Mouse (Mus musculus) neural tube, embryonic 12.5 days (tissue): Measurements from ENCODE around the gene Coro7. TPM values are rescaled to one million over a fixed set of nuclear protein-coding genes. Genes with fewer than 3 reads are reported as not detected.

Source experiments
- ATAC-seq: fragments of 200-750 bp; cut with Nextera tagmentation; 2 replicates; pipeline ENCODE4 v1.8.0; 2017; ENCODE audit warnings: low read depth, mild to moderate bottlenecking, moderate TSS enrichment, moderate library complexity; ENCODE audit not compliant: low FRiP score
- H3K27ac ChIP-seq: fragments of 300-500 bp; sonication (generic); 2 replicates; pipeline ENCODE4 v1.5.1; 2016
- H3K27me3 ChIP-seq: fragments of 300-500 bp; sonication (generic); replicated peaks from 2 replicates; pipeline ENCODE4 v1.6.1; 2016; ENCODE audit warnings: mild to moderate bottlenecking
- H3K36me3 ChIP-seq: fragments of 300-500 bp; sonication (generic); 2 replicates; pipeline ENCODE4 v1.6.1; 2016; ENCODE audit warnings: mild to moderate bottlenecking
- H3K4me1 ChIP-seq: fragments of 300-500 bp; sonication (generic); 2 replicates; pipeline ENCODE4 v1.6.1; 2016
- H3K4me2 ChIP-seq: fragments of 300-500 bp; sonication (generic); replicated peaks from 2 replicates; pipeline ENCODE4 v1.6.1; 2016; ENCODE audit warnings: mild to moderate bottlenecking
- H3K4me3 ChIP-seq: fragments of 300-500 bp; sonication (generic); 2 replicates; pipeline ENCODE4 v1.5.1; 2016
- H3K9ac ChIP-seq: fragments of 300-500 bp; sonication (generic); 2 replicates; pipeline ENCODE4 v1.6.1; 2016; ENCODE audit warnings: mild to moderate bottlenecking
- H3K9me3 ChIP-seq: fragments of 300-500 bp; sonication (generic); 2 replicates; pipeline ENCODE4 v1.6.1; 2016; ENCODE audit warnings: mild to moderate bottlenecking
- WGBS: fragments of 180-500 bp; shearing (Covaris S2); methylation state at CpG from one replicate; pipeline ENCODE4 v1.1.7; 2016; 5-methylcytosine and 5-hydroxymethylcytosine counted together
- polyA plus RNA-seq: library from polyadenylated mRNA; unstranded; fragments of >200 nt; fragmentation: Nextera tagmentation; extraction: Ambion mirVana; gene quantifications from 2 replicates; pipeline ENCODE4 v1.2.1, GENCODE M21; 2016

Gene Coro7
- polyA plus RNA-seq, 1 experiment from 2014 or later = 31.2 TPM

- H3K27me3 ChIP-seq = no peaks in the 10 kb centered on the region
- no peak overlapping the region for H3K9ac ChIP-seq
- peaks cover 35% of the 10 kb centered on the region for H3K36me3 ChIP-seq
- H3K4me2 ChIP-seq = no peak overlapping the region
- H3K9me3 ChIP-seq = no peaks in the 10 kb centered on the region
- no peak overlapping the region for H3K27ac ChIP-seq
- 82% methylated on average over 10 of the region's 10 CpGs for WGBS
- ATAC-seq = no peak
- peaks cover 16% of the 10 kb centered on the region; the same call in 1 of the 2 replicates for H3K4me1 ChIP-seq
- no peak overlapping the region for H3K4me3 ChIP-seq
These were observed 24.9 kb downstream of the Coro7 start for GRCm38 (mm10) chr16:4654706-4655105.

GRCm38 (mm10) chr16:4652707-4653416 lies 26.7 kb downstream of the Coro7 start:
- H3K9me3 ChIP-seq = no peaks in the 10 kb centered on the region
- H3K36me3 ChIP-seq = peaks cover 53% of the 10 kb centered on the region
- peaks cover 8% of the 10 kb centered on the region; the same call in 1 of the 2 replicates for H3K4me1 ChIP-seq
- no peak overlapping the region for H3K4me2 ChIP-seq
- 68% methylated on average over 4 of the region's 4 CpGs for WGBS
- H3K4me3 ChIP-seq = no peak overlapping the region
- ATAC-seq = no peak
- H3K9ac ChIP-seq = no peak overlapping the region
- H3K27me3 ChIP-seq = no peaks in the 10 kb centered on the region
- no peak overlapping the region for H3K27ac ChIP-seq

GRCm38 (mm10) chr16:4651624-4652023 lies 28.0 kb downstream of the Coro7 start:
- WGBS = 58% methylated on average over 7 of the region's 7 CpGs
- Histone ChIP-seq H3K27me3 (no peaks in the 10 kb centered on the region), H3K27ac (no peak overlapping the region), H3K36me3 (peaks cover 57% of the 10 kb centered on the region), H3K4me1 (peaks cover 15% of the 10 kb centered on the region), H3K9ac (no peak overlapping the region), H3K4me2 (no peak overlapping the region), H3K4me3 (no peak overlapping the region), H3K9me3 (no peaks in the 10 kb centered on the region)
- ATAC-seq = no peak

DNA sequence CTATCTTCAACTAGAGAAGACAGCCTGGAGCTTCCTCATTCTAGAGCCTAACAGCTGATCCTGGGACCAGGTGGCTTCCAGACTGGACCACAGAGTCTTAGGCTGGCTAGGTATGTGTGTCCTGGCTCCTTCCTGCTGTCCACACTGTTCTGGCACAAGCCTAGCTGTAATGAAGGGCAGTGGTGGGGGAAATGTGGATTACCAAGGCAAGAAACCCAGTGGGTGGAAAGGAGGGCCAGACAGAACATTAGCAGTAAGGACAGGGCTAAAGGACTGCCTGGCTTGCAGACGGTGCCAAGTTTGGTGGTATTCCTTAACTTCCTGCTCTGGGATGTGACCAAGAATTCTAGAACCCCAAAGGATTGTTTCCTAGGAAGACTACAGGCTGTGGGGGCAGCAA lies 28.5 kb downstream of the Coro7 start:
- H3K36me3 ChIP-seq = peaks cover 57% of the 10 kb centered on the region
- H3K27me3 ChIP-seq = no peaks in the 10 kb centered on the region
- H3K4me1 ChIP-seq = peaks cover 15% of the 10 kb centered on the region
- ATAC-seq = no peak
- no peak overlapping the region for H3K4me2 ChIP-seq
- WGBS = 95% methylated on average over 1 of the region's 1 CpGs
- no peak overlapping the region for H3K27ac ChIP-seq
- no peak overlapping the region for H3K4me3 ChIP-seq
- no peak overlapping the region for H3K9ac ChIP-seq
- no peaks in the 10 kb centered on the region for H3K9me3 ChIP-seq

DNA sequence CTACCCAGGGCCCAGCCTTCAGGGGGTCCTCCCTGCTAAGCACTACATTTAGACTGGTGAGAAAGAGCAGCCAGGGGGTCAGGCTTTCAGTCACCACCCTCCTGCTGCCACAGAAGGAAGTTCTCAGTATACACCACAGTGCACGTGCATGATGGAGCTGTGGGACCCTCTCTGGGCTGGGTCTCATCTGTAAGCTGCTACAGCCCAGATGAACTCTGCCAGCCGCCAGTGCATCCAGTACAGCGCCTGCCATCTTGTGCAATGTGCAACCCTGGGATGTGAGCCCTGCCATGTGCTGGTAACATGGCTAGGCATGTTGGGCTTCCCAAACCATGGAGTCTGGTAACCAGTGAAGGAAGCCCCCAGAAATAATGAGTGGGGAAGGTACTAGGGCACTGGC lies 29.4 kb downstream of the Coro7 start:
- Histone ChIP-seq H3K27ac (no peak overlapping the region), H3K27me3 (no peaks in the 10 kb centered on the region), H3K36me3 (peaks cover 57% of the 10 kb centered on the region), H3K9ac (no peak overlapping the region), H3K4me3 (no peak overlapping the region), H3K9me3 (no peaks in the 10 kb centered on the region), H3K4me1 (peaks cover 11% of the 10 kb centered on the region; the same call in 1 of the 2 replicates), H3K4me2 (no peak overlapping the region)
- WGBS = 86% methylated on average over 3 of the region's 3 CpGs
- no peak for ATAC-seq

GRCm38 (mm10) chr16:4649692-4650091 lies 29.9 kb downstream of the Coro7 start:
- 96% methylated on average over 11 of the region's 11 CpGs for WGBS
- H3K9me3 ChIP-seq = no peaks in the 10 kb centered on the region
- H3K4me3 ChIP-seq = no peak overlapping the region
- H3K4me2 ChIP-seq = no peak overlapping the region
- H3K27me3 ChIP-seq = no peaks in the 10 kb centered on the region
- peaks cover 11% of the 10 kb centered on the region; the same call in 1 of the 2 replicates for H3K4me1 ChIP-seq
- ATAC-seq = no peak
- no peak overlapping the region for H3K27ac ChIP-seq
- H3K36me3 ChIP-seq = peaks cover 53% of the 10 kb centered on the region
- no peak overlapping the region for H3K9ac ChIP-seq

- no peak overlapping the region for H3K4me3 ChIP-seq
- no peak overlapping the region for H3K27ac ChIP-seq
- H3K4me2 ChIP-seq = no peak overlapping the region
- no peak overlapping the region for H3K9ac ChIP-seq
- H3K36me3 ChIP-seq = peaks cover 52% of the 10 kb centered on the region
- no peak for ATAC-seq
- 93% methylated on average over 5 of the region's 5 CpGs for WGBS
- H3K27me3 ChIP-seq = no peaks in the 10 kb centered on the region
- H3K4me1 ChIP-seq = peaks cover 11% of the 10 kb centered on the region; the same call in 1 of the 2 replicates
- no peaks in the 10 kb centered on the region for H3K9me3 ChIP-seq
These were observed 30.4 kb downstream of the Coro7 start for GRCm38 (mm10) chr16:4649211-4649610.

- H3K4me1 ChIP-seq = peaks cover 16% of the 10 kb centered on the region
- H3K36me3 ChIP-seq = peaks cover 55% of the 10 kb centered on the region
- no peaks in the 10 kb centered on the region for H3K9me3 ChIP-seq
- no peak overlapping the region for H3K4me3 ChIP-seq
- WGBS = 88% methylated on average over 28 of the region's 28 CpGs
- H3K27me3 ChIP-seq = no peaks in the 10 kb centered on the region
- no peak overlapping the region for H3K27ac ChIP-seq
- no peak overlapping the region for H3K9ac ChIP-seq
- ATAC-seq = no peak
- no peak overlapping the region for H3K4me2 ChIP-seq
These were observed 31.1 kb downstream of the Coro7 start for GRCm38 (mm10) chr16:4648416-4649023.

DNA sequence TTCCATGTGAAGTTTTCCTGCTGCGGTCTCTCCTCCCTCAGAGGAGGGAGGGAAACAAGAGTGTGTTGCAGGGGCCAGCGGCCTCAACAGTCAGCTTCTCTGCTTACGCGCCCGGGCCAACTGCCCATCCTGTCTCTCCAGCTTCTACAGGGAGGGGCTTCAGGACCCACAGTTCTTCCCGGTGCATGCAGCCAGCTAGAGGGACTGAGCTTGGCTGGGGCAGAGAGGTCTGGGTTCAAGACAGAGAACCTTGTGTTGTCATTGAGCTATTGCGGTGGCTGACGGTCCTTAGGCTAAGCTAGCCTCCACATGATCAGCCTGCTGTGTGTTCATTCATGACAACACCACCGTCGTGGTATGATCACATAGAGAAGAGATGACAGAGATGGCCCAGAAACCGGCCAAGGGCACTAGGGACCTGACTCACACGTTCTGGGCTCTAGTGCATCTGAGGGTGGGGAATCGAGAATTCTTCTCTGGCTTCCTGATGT lies 31.9 kb downstream of the Coro7 start:
- ATAC-seq = no peak
- Histone ChIP-seq H3K27me3 (no peaks in the 10 kb centered on the region), H3K4me3 (no peak overlapping the region), H3K36me3 (peaks cover 54% of the 10 kb centered on the region), H3K4me1 (peaks cover 19% of the 10 kb centered on the region), H3K4me2 (no peak overlapping the region), H3K9ac (no peak overlapping the region), H3K9me3 (no peaks in the 10 kb centered on the region), H3K27ac (no peak overlapping the region)
- 77% methylated on average over 13 of the region's 13 CpGs for WGBS

GRCm38 (mm10) chr16:4646831-4647230 lies 32.7 kb downstream of the Coro7 start:
- H3K9me3 ChIP-seq = no peaks in the 10 kb centered on the region
- ATAC-seq = no peak
- H3K4me1 ChIP-seq = peaks cover 23% of the 10 kb centered on the region
- no peak overlapping the region for H3K27ac ChIP-seq
- no peak overlapping the region for H3K4me2 ChIP-seq
- H3K36me3 ChIP-seq = peaks cover 46% of the 10 kb centered on the region
- WGBS = 87% methylated on average over 4 of the region's 4 CpGs
- H3K27me3 ChIP-seq = no peaks in the 10 kb centered on the region
- no peak overlapping the region for H3K9ac ChIP-seq
- no peak overlapping the region for H3K4me3 ChIP-seq

- no peaks in the 10 kb centered on the region for H3K9me3 ChIP-seq
- peaks cover 30% of the 10 kb centered on the region for H3K4me1 ChIP-seq
- no peak overlapping the region for H3K27ac ChIP-seq
- WGBS = 81% methylated on average over 4 of the region's 4 CpGs
- H3K9ac ChIP-seq = no peak overlapping the region
- H3K27me3 ChIP-seq = no peaks in the 10 kb centered on the region
- no peak overlapping the region for H3K4me3 ChIP-seq
- H3K4me2 ChIP-seq = no peak overlapping the region
- ATAC-seq = no peak
- peaks cover 39% of the 10 kb centered on the region for H3K36me3 ChIP-seq
These were observed 33.7 kb downstream of the Coro7 start for GRCm38 (mm10) chr16:4645867-4646266.

GRCm38 (mm10) chr16:4643670-4644419 lies 35.7 kb downstream of the Coro7 start:
- no peak overlapping the region for H3K27ac ChIP-seq
- H3K36me3 ChIP-seq = peaks cover 21% of the 10 kb centered on the region
- no peak for ATAC-seq
- H3K27me3 ChIP-seq = no peaks in the 10 kb centered on the region
- H3K4me1 ChIP-seq = peaks cover 39% of the 10 kb centered on the region
- no peak overlapping the region for H3K4me3 ChIP-seq
- H3K9ac ChIP-seq = no peak overlapping the region
- WGBS = 88% methylated on average over 11 of the region's 11 CpGs
- no peak overlapping the region for H3K4me2 ChIP-seq
- H3K9me3 ChIP-seq = no peaks in the 10 kb centered on the region
